Mouse (Mus musculus) layer of hippocampus, adult 9-10 months (tissue): ENCODE measurements at regions not wholly inside any gene's neighbourhood (a gene's known extent, or its start where the extent isn't known, plus 50 kb on each side); places are given as distances from the start of the nearest gene placed in this dataset.

Source experiments
- DNase-seq: peaks from one replicate; pipeline ENCODE4 v3.0.0; 2022; ENCODE audit warnings: low spot score

DNA sequence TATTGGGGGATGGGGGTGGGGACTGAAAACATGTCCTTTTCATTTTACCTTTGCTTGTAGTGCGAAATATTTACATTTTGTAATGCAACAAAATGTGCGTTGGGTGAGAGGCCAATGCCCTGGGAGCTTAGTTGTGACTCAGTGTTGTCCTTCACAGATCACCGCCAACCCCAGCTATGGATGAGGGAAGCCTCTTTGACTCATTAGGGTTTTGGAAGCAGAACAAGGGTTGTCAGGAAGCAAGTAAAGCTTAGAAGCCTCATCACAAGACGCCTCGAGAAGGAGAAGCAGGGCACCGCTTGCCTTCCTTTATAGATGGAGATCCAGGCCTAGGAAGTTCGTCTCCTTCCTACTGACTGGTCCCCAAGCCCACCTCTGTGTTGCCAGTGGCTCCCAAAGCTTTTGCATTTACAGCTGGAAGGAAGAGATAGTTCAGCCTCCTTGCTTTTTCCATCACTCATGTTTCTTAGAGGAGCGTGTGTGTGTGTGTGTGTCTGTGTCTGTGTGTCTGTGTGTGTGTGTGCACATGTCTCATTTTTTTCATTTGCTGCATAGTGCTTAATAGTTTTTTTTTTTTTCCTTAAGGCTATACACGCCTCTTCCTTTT, 1297.2 kb upstream of the A1bg start:
- DNase-seq, result no peak

DNA sequence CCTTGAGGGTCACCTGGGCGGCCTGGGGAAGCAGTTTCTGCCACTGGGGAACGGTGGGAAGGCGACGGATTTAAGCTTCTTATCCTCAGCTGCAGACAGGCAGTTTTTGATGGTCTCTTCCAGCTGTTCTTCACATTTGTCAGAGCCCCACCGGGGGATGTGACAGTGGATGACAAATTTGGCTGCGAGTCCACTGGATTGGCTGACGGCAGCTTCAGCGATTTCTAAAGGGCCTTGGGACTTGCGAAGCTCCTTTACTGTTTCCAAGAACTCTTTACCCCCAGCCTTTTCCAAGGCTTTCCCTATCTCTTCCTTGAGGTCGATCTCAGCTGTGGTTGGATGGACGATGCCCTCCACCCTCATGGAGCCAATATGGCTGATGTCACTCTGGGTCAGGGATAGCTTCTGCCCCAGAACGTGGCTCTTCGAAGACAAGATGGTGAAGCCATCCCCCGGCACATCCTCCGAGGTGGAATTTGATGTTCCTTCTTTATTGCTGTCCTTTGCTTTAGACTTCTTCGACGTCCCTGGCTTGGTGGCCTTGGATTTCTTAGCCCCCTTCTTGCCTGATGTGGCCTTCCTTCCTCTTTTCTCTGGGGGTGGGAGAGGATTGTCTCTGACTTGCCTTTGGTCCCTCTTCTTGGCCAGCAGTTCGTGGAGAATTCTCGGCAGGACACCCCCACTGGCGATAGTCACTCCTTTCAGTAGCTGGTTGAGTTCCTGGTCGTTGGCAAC, 1295.7 kb upstream of the A1bg start:
- DNase-seq, result no peak

GRCm38 (mm10) chr15:62216688-62217477, 1294.1 kb upstream of the A1bg start:
- no peak for DNase-seq

DNA sequence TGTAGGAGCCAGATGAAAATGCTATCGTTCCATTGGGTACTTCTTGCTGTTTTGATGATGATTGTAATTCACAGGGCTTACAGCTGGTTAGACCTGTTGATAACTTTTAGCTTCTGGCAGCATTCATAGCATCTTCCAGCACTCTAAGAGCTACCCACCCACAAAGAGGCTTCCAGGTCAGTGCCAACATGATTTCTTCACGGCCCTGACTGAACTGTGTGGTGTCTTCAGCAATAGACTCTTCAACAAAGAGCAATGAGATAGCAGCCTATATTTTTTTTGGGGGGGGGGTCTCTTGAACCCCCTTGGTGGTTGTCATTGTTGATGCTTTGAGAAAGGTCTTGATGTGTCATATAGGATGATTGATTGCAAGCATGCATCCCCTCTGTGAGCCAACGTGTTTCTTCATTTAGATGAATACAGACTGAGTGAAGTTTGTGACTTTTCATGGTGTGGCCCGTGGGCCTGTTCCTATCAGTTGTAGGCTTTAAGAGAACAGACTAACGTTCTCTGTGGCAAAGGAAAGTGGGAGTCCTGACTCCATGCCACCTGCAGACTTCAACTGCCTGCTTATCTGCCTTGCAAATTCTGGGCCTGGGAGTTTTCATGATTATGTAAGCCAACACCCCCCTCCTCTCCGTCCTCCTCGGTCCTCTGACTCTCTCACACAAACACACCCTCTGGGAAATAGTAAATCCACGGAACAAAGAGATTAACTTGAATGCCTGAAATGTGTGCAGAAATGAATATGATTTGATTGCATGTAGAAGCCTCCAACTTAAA, 1293.0 kb upstream of the A1bg start:
- DNase-seq, result no peak

DNA sequence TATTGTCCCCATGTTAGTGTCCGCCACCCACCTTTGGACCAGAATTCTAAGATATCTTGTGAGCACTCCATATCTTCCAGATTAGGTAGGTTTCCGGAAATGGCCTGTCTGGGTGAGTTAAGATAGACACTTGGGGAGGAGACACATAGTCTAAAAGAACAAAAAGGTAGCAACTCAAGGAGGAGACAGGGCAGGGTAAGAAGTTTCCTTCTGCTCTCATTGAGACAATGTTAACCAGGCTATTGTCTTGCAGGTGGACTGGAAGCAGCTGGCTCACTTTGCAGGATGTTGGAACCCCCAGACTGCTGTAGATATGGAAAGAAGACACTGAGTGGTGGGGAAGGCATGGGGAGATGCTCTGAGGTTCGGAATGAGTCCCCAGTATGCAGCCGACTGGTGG, 1291.5 kb upstream of the A1bg start:
- no peak for DNase-seq

DNA sequence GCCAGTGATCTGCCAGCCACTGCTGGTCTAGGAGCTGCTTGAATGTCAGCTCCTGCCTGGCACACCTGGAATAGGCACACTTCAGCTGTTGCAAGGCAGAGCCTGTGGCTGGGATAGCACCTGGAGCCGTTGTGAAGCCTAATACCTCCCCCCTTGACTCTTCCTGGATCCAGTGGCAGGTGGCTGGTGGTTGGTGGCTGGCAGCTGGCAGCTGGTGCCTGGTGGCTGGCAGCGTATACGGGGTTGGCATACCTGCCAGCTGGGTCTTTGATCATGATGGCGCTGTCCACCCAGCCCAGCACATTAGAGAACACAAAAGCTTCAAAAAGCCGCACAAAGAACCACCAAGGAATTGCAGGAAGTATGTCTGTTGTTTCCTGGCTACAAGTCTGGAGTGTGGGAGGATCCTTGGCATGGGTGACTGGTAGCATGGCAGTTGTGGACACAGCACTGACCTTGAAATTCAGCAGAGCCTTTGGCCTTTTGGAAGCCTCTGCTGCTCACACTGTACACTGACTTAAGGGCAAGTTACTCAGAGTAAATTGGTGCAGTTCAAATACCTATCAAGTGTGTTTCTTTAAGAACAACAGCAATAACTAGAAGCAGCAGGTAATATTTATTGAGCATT, 1289.6 kb upstream of the A1bg start:
- DNase-seq, result no peak

- no peak for DNase-seq
These were observed 1287.2 kb upstream of the A1bg start for GRCm38 (mm10) chr15:62209881-62210481.

- DNase-seq, result no peak
These were observed 1286.5 kb upstream of the A1bg start for GRCm38 (mm10) chr15:62209296-62209695.

GRCm38 (mm10) chr15:62206502-62206902, 1283.7 kb upstream of the A1bg start:
- DNase-seq, result no peak

DNA sequence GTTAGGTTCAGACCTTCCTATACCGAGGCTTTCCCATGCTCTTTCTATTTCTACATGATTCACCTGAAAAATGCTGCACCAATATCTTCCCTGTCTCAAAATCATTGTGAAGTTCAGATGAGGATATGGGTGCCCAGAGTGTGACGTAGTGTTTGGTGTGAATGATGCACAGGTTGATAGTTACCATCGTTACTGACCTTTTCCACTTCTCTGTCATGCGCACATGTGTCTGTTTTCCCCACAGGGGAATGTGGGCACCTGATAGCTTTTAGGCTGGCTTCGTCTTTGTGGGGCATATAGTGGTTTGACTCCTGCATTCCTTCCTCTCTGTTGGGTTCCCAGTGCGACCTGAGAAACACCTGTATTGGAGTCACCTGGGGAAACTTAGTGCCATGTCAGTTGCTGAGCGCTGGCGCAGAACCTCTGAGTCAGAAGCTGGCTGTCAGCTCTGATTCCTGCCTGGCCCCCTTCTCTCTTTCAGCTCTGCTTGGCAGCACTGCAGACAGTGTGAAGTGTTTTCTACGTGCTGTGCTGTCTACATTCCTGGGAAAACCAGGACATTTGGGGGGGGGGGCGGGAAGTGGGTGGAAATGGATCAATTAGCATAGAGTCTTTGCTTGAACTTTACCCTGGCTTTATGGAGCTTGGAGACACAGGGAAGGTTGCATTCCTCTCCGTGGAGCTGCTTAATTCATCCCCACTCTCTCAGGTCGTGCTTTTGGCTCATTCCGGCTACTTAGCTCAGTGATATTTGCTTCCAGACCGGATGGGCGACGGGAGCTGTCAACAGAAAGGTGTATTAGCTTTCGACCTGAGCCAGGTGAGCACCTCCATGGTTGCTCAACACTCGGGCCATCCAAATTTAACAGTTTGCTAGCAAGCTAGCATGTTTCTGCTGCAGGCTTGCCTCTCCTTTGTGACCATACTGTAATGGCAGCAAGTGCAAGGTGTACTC, 1281.4 kb upstream of the A1bg start:
- DNase-seq, result no peak

DNA sequence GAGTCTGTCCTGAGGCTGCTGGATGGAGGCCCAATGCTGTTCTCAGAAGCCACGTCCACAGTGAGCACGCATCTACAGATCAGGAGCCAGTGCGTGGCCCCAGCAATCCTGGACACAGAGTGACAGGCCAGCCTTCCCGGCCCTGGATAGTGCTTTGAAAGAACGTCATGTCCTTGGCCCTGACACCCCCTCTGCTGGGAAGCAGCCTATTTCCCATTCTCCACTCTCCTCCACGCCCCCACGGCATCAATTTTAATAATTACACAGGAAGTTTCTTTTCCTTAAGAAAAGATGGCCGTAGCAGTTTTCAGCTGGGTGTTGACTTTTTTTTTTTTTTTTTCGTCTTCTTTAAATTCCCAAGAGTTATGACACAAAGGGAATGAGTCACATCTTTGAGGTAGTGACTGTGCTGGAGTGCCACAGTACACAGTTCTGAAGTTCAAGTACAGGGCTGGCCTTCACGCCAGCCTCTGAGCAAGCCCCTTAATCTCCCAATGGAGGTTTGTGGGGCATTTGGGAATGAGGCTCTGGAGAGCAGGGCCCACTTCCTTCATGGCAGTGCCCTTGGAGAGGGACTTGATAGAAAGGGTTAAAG, 1280.1 kb upstream of the A1bg start:
- DNase-seq, result no peak

GRCm38 (mm10) chr15:62198721-62199120, 1275.9 kb upstream of the A1bg start:
- DNase-seq, result no peak

DNA sequence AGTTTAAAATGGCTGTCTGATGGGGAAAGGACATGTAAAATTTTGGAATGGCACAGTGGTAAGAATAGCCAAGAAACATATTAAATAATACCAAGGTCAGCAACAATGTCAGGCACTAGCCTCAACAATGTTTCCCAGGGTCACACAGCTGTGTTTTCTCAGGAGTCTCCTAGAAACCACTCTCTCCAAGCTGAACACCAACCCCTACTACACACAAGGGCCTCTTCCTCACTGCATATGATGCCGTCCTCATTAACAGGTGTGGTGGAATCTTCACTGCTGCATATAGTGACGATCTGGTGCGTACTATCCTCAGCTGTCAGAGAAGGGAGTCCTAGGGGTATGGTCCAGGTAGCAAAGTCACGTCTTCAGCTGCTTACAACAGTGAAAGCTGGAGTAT, 1275.4 kb upstream of the A1bg start:
- DNase-seq, result no peak

DNA sequence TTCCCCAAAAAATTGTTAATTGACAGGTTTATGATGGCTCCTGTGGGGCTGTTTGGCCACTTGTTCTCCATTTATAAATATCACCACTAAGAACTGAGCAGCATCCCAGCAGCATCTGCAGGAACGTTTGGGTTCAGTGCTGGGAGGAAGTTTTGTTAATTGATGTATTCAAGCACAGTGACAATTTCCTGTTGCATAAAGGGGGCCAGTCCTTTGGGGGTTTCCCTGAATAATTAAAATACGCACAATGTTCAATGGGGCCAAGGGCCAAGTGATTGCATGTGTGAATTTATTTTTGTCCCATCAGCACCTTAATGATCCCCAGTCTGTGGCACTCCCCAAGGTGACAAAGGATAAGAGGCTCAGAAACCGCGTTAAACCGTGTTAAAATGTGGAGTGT, 1272.6 kb upstream of the A1bg start:
- no peak for DNase-seq

DNA sequence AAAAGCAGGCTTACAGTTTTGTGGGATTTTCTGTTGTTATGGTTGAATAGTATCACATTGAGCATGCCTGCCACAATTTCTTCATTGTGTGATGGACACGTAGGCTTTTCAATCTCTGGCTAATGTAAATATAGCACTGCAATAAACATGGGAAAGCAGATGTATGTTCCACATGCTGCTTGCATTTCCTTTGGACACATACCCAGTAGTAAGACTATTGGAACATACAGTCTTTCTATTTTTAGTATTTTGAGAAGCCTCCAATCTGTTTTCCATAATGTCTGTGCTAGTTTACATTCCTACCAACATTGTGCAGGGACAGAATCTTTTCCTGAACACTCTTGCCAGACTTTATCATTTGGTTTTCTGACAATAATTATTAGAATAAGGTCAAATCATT, 1269.9 kb upstream of the A1bg start:
- DNase-seq, result no peak

GRCm38 (mm10) chr15:62191641-62192040, 1268.8 kb upstream of the A1bg start:
- DNase-seq, result no peak

GRCm38 (mm10) chr15:62190977-62191614, 1268.3 kb upstream of the A1bg start:
- DNase-seq, result no peak

DNA sequence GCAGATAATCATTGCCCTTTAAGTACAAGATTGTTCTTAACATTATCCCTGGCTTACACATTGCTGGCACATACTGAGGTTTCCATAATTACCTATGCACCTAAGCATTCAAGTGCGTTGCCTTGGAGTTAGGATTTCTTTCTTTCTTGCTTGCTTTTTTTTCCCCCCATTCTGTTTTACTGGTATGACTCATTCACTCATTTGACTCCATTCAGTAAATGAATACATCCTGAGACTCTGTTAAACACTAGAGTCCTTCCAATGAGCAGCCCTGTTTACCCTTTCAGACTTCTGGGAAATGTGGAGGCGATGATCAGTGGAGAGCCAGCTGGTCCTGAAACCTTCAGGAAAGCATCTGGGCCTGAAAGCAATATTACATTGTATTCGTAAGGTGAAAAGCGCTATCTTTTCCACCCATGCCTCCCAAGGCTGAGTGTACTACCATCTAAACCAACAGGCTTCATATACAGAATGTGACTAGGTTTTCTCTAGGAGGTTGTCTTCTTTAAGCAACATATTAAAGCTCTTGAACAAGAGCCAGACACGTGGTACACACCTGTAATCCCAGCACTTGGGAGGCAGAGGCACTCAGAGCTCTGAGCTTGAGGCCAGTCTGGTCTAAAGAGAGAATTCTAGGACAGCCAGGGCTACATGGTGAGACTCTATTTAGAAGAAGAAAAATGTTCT, 1267.6 kb upstream of the A1bg start:
- no peak for DNase-seq
